Mouse (Mus musculus) embryo, embryonic 10.5 days (tissue): ENCODE measurements at regions not wholly inside any gene's neighbourhood (a gene's known extent, or its start where the extent isn't known, plus 50 kb on each side); places are given as distances from the start of the nearest gene placed in this dataset.
"Not testable (repeated sequence)": the region's sequence is repeated elsewhere in the genome, so short reads cannot be mapped to it uniquely, and the experiment has no call there.

Source experiments
- DNase-seq: peaks from one replicate; pipeline ENCODE4 v3.0.0-alpha.2; 2015; ENCODE audit warnings: low spot score

- peak; percentile 52 for DNase-seq
Observed at GRCm38 (mm10) chr8:71026424-71026890, 120.7 kb downstream of the Map1s start.

- DNase-seq: not testable (repeated sequence)
Observed at GRCm38 (mm10) chr8:71028564-71028963, 122.8 kb downstream of the Map1s start.
